Mouse (Mus musculus) stomach, embryonic 14.5 days (tissue): Measurements from ENCODE around the gene Usp20. TPM values are rescaled to one million over a fixed set of nuclear protein-coding genes. Genes with fewer than 3 reads are reported as not detected.

Experiments
- ATAC-seq: fragments of 200-750 bp; cut with Nextera tagmentation; 2 replicates; pipeline ENCODE4 v1.8.0; 2017; ENCODE audit warnings: low read depth, moderate TSS enrichment; ENCODE audit not compliant: insufficient number of reproducible peaks, insufficient read depth, low FRiP score
- H3K27ac ChIP-seq: fragments of 300-500 bp; sonication (generic); 2 replicates; pipeline ENCODE4 v1.5.1; 2014; ENCODE audit warnings: mild to moderate bottlenecking, low read length, moderate library complexity, mixed read lengths
- H3K27me3 ChIP-seq: fragments of 300-500 bp; sonication (generic); 2 replicates; pipeline ENCODE4 v1.6.1; 2014; ENCODE audit warnings: low read length, control low read depth, mixed read lengths; ENCODE audit not compliant: control insufficient read depth, insufficient read depth
- H3K36me3 ChIP-seq: fragments of 300-500 bp; sonication (generic); 2 replicates; pipeline ENCODE4 v1.6.1; 2014; ENCODE audit warnings: mild to moderate bottlenecking, control low read depth, low read length, moderate library complexity, mixed read lengths; ENCODE audit not compliant: control insufficient read depth, insufficient read depth
- H3K4me1 ChIP-seq: fragments of 300-500 bp; sonication (generic); 2 replicates; pipeline ENCODE4 v1.6.1; 2014; ENCODE audit warnings: low read length, control low read depth, mixed read lengths; ENCODE audit not compliant: control insufficient read depth, insufficient read depth
- H3K4me2 ChIP-seq: fragments of 300-500 bp; sonication (generic); replicated peaks from 2 replicates; pipeline ENCODE4 v1.6.1; 2014; ENCODE audit warnings: low read depth, low read length, control low read depth
- H3K4me3 ChIP-seq: fragments of 300-500 bp; sonication (generic); 2 replicates; pipeline ENCODE4 v1.5.1; 2014; ENCODE audit warnings: low read depth, low read length, control low read depth
- H3K9ac ChIP-seq: fragments of 300-500 bp; sonication (generic); replicated peaks from 2 replicates; pipeline ENCODE4 v1.6.1; 2014; ENCODE audit warnings: low read depth, mild to moderate bottlenecking, control low read depth, low read length, moderate library complexity, mixed read lengths
- H3K9me3 ChIP-seq: fragments of 300-500 bp; sonication (generic); 2 replicates; pipeline ENCODE4 v1.6.1; 2016; ENCODE audit warnings: low read depth, low read length, control low read depth; ENCODE audit not compliant: control insufficient read depth
- WGBS: fragments of 180-500 bp; shearing (Covaris S2); extraction: QIAGEN DNeasy Blood & Tissue Kit; methylation state at CpG from one replicate; pipeline ENCODE4 v1.1.7; 2014; 5-methylcytosine and 5-hydroxymethylcytosine counted together
- polyA plus RNA-seq: library from polyadenylated mRNA; unstranded; fragments of >200 nt; fragmentation: Nextera tagmentation; extraction: Ambion mirVana; gene quantifications from 2 replicates; pipeline ENCODE4 v1.2.1, GENCODE M21; 2014

Gene Usp20
- polyA plus RNA-seq, 1 experiment from 2014 or later: 13.8 TPM

- Histone ChIP-seq H3K4me2 (no peak overlapping the region), H3K4me1 (peaks cover 12% of the 10 kb centered on the region), H3K27ac (no peak overlapping the region), H3K27me3 (no peaks in the 10 kb centered on the region), H3K9ac (no peak overlapping the region), H3K4me3 (no peak overlapping the region), H3K9me3 (no peaks in the 10 kb centered on the region), H3K36me3 (peaks cover 39% of the 10 kb centered on the region)
- ATAC-seq: no peak
- 95% methylated on average over 8 of the region's 8 CpGs for WGBS
These were observed 16.5 kb upstream of the Usp20 start for GRCm38 (mm10) chr2:30965627-30966026.

GRCm38 (mm10) chr2:30966826-30967225, 15.3 kb upstream of the Usp20 start:
- WGBS: 12% methylated on average over 16 of the region's 16 CpGs
- no peaks in the 10 kb centered on the region for H3K27me3 ChIP-seq
- H3K4me1 ChIP-seq: peaks cover 12% of the 10 kb centered on the region
- H3K36me3 ChIP-seq: peaks cover 31% of the 10 kb centered on the region
- peak overlapping the region; percentile 83 for H3K4me2 ChIP-seq
- no peak overlapping the region for H3K27ac ChIP-seq
- peak overlapping the region; percentile 63 for H3K9ac ChIP-seq
- H3K9me3 ChIP-seq: no peaks in the 10 kb centered on the region
- ATAC-seq: peak; percentile 44; the same call in 1 of the 2 replicates
- H3K4me3 ChIP-seq: peak overlapping the region; percentile 88

- H3K9me3 ChIP-seq: no peaks in the 10 kb centered on the region
- no peaks in the 10 kb centered on the region for H3K27me3 ChIP-seq
- peaks cover 23% of the 10 kb centered on the region for H3K36me3 ChIP-seq
- H3K4me2 ChIP-seq: peak within 1 kb of the TSS; percentile 83
- peak within 1 kb of the TSS; percentile 88 for H3K4me3 ChIP-seq
- no peak within 1 kb of the TSS; the same call in 1 of the 2 replicates for H3K27ac ChIP-seq
- WGBS: 2% methylated on average over 56 of the region's 59 CpGs
- peak; percentile 90 for ATAC-seq
- peak within 1 kb of the TSS; percentile 63 for H3K9ac ChIP-seq
- peaks cover 12% of the 10 kb centered on the region for H3K4me1 ChIP-seq
These were observed 14.4 kb upstream of the Usp20 start, which contains the start of gene Tor1a for GRCm38 (mm10) chr2:30967352-30968327. Gene Tor1a (minus strand): TSS chr2:30967933.

GRCm38 (mm10) chr2:30983024-30983423, 945 bp downstream of the Usp20 start:
- peaks cover 9% of the 10 kb centered on the region for H3K36me3 ChIP-seq
- peak overlapping the region; percentile 72 for H3K4me2 ChIP-seq
- ATAC-seq: no peak
- no peak overlapping the region for H3K27ac ChIP-seq
- no peaks in the 10 kb centered on the region for H3K9me3 ChIP-seq
- H3K27me3 ChIP-seq: no peaks in the 10 kb centered on the region
- 44% methylated on average over 7 of the region's 7 CpGs for WGBS
- H3K4me3 ChIP-seq: peak overlapping the region; percentile 86
- no peak overlapping the region for H3K9ac ChIP-seq
- peaks cover 2% of the 10 kb centered on the region; the same call in 1 of the 2 replicates for H3K4me1 ChIP-seq

- 26% methylated on average over 17 of the region's 17 CpGs for WGBS
- Histone ChIP-seq H3K4me2 (peak overlapping the region; percentile 21; the same call in 1 of the 2 replicates), H3K9me3 (no peaks in the 10 kb centered on the region), H3K9ac (no peak overlapping the region), H3K4me1 (peaks cover 2% of the 10 kb centered on the region; the same call in 1 of the 2 replicates), H3K4me3 (no peak overlapping the region), H3K27me3 (no peaks in the 10 kb centered on the region), H3K27ac (peak overlapping the region; percentile 6; the same call in 1 of the 2 replicates), H3K36me3 (no peaks in the 10 kb centered on the region)
- ATAC-seq: no peak
These were observed 3.3 kb downstream of the Usp20 start for GRCm38 (mm10) chr2:30985111-30986020.

GRCm38 (mm10) chr2:30990221-30990620, 8.1 kb downstream of the Usp20 start:
- Histone ChIP-seq H3K4me3 (no peak overlapping the region), H3K4me1 (no peaks in the 10 kb centered on the region), H3K27ac (no peak overlapping the region), H3K9ac (no peak overlapping the region), H3K27me3 (no peaks in the 10 kb centered on the region), H3K4me2 (no peak overlapping the region), H3K9me3 (no peaks in the 10 kb centered on the region), H3K36me3 (no peaks in the 10 kb centered on the region)
- ATAC-seq: no peak
- 81% methylated on average over 9 of the region's 9 CpGs for WGBS

GRCm38 (mm10) chr2:30994853-30995252, 12.8 kb downstream of the Usp20 start:
- Histone ChIP-seq H3K9ac (no peak overlapping the region), H3K4me3 (no peak overlapping the region)

GRCm38 (mm10) chr2:30995432-30995996, 13.4 kb downstream of the Usp20 start:
- H3K4me2 ChIP-seq: no peak overlapping the region
- no peak overlapping the region for H3K4me3 ChIP-seq
- H3K9ac ChIP-seq: no peak overlapping the region
- H3K27ac ChIP-seq: no peak overlapping the region
- no peak for ATAC-seq
- no peaks in the 10 kb centered on the region for H3K27me3 ChIP-seq
- H3K4me1 ChIP-seq: no peaks in the 10 kb centered on the region
- no peaks in the 10 kb centered on the region for H3K9me3 ChIP-seq
- no peaks in the 10 kb centered on the region for H3K36me3 ChIP-seq
- 79% methylated on average over 11 of the region's 11 CpGs for WGBS

More at GRCm38 (mm10) chr2:30994853-30995252, 12.8 kb downstream of the Usp20 start:
- ATAC-seq: no peak
- Histone ChIP-seq H3K36me3 (no peaks in the 10 kb centered on the region), H3K4me1 (no peaks in the 10 kb centered on the region), H3K27ac (no peak overlapping the region), H3K27me3 (no peaks in the 10 kb centered on the region), H3K4me2 (no peak overlapping the region), H3K9me3 (no peaks in the 10 kb centered on the region)
- WGBS: 93% methylated on average over 4 of the region's 4 CpGs
